Comparison of ENCODE assay signal across 7 mouse cellular contexts in genomic region chr19:53419834-53420233, GRCm38 (mm10). TPM values are rescaled to one million over a fixed set of nuclear protein-coding genes. Genes with fewer than 3 reads are reported as not detected.
DNase-seq lines count a peak whose midpoint lies in the region; ATAC-seq lines count a peak whose summit lies in the region.

No protein-coding gene starts in this region.

- no peak overlapping the region for H3K4me2 ChIP-seq in liver, embryonic 12.5 days

- no peaks in the 10 kb centered on the region for H3K9me3 ChIP-seq in liver, embryonic 12.5 days (replicated peaks)

- no peak overlapping the region for H3K4me3 ChIP-seq in liver, embryonic 12.5 days

- intact Hi-C loops in heart, postnatal 10 days (cut with DNase I), result loop anchor here (1.0 to 2.0 kb wide), 2 partner anchors 109 to 159 kb away; partner anchors contain the start of gene Dusp5

- H3K27ac ChIP-seq in liver, embryonic 12.5 days, result no peak overlapping the region

- WGBS in liver, embryonic 12.5 days (ENCODE audit: insufficient replicate concordance), result 21% methylated on average over 5 of the region's 5 CpGs

- no peak overlapping the region for H3K9ac ChIP-seq in liver, embryonic 12.5 days

- peak; percentile 68 for DNase-seq in liver
- DNase-seq in MN1 (ENCODE audit: low spot score), result peak; percentile 72
- DNase-seq in c-Kit-negative CD71-positive TER-119-positive erythroid progenitor cells, embryonic 14.5 days (ENCODE audit: low read depth, low spot score), result peak; percentile 31
- DNase-seq in heart, postnatal 10 days, result peak; percentile 72 to 86
- peak; percentile 78 for DNase-seq in lung, postnatal 14 days
- peak; percentile 81 for DNase-seq in testis, postnatal 10 days (ENCODE audit: low spot score)

- no peak for ATAC-seq in liver, embryonic 12.5 days

- no peaks in the 10 kb centered on the region for H3K36me3 ChIP-seq in liver, embryonic 12.5 days

- peaks cover 38% of the 10 kb centered on the region for H3K4me1 ChIP-seq in liver, embryonic 12.5 days

- H3K27me3 ChIP-seq in liver, embryonic 12.5 days (replicated peaks), result peaks cover 25% of the 10 kb centered on the region

RNA-seq across cellular contexts. Expression of gene Smndc1, which starts 29.5 kb away (rescaled TPM):
- 29.3 and 30.6 TPM in 2 replicates for polyA plus RNA-seq in liver, embryonic 12.5 days (2016; fragmentation: Nextera tagmentation; extraction: Ambion mirVana)
- total RNA-seq in heart, postnatal 10 days (2021), result 10 to 100 TPM; 37.3 to 39.5 TPM

RNA-seq across cellular contexts. Expression of gene Gm10197, which starts 48.3 kb away (rescaled TPM):
- polyA plus RNA-seq in liver, embryonic 12.5 days (2016; fragmentation: Nextera tagmentation; extraction: Ambion mirVana), result not detected in 2 replicates
- total RNA-seq in heart, postnatal 10 days (2021), result not detected

Comparison
In these comparisons a context has a peak if more than half of its experiments do, and no peak if none do; other contexts are left out.
1. DNase-seq: peak in every context shown above with its lines; median percentile 81 in testis, postnatal 10 days; 79 in heart, postnatal 10 days; 78 in lung, postnatal 14 days; 72 in MN1; 68 in liver; 31 in c-Kit-negative CD71-positive TER-119-positive erythroid progenitor cells, embryonic 14.5 days.